Mouse (Mus musculus) cerebellum, adult 11-12 months (tissue): Measurements from ENCODE around the gene Pramel7.
"Not testable (repeated sequence)": the region's sequence is repeated elsewhere in the genome, so short reads cannot be mapped to it uniquely, and the experiment has no call there.

Source experiments
- DNase-seq: peaks from one replicate; pipeline ENCODE4 v3.0.0; 2022

Pramel7 gene

GRCm38 (mm10) chr2:87496993-87497392 lies at the start of gene Pramel7:
Pramel7 (minus strand) TSS chr2:87497093.
- not testable (repeated sequence) for DNase-seq

DNA sequence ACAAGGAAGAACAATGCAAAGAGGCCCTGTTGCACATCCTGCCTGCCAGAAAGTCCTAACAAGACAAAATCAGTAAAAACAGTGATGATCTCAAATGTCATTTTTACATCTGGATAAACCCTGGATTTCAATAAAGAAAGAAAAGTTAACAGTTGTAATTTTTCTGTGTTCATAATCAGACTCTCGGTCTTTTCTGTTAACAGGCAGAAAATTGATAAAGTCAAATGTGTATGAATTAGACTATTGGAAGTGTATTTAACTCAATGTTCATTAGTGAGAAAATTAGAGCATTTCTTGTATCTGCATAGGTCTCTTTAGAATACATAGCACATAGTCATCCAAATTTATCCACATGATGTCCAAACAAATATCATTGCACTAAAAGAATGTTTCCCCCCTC lies 48.5 kb upstream of the Pramel7 start, which contains the start of gene Olfr1128:
Gene Olfr1128, minus strand, starts transcription at position 101 of the 400 bp plus-strand sequence.
- no peak for DNase-seq

- no peak for DNase-seq
Measured at GRCm38 (mm10) chr2:87534826-87535225, 37.9 kb upstream of the Pramel7 start.

DNA sequence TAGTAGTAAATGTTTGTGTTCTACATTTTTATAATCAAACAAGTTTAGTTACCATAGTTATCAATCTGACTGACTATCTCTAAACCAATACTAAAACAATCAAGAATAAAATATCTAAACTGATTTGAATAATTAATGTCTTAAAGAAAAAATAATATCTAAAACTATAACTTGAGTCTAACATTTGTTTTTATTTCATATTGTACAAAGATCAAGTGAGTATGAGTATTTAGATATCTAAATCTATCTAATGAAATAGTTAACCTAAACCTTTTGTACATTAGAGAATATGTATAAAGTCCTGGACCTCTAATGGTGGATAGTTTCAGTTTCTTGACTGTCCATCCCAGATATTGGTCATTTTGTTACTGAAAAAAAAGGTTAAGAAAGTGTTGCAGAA lies 34.6 kb upstream of the Pramel7 start, which contains the start of gene Olfr153:
Gene Olfr153, plus strand, starts transcription at position 301 of the 400 bp plus-strand sequence.
- DNase-seq: no peak

DNA sequence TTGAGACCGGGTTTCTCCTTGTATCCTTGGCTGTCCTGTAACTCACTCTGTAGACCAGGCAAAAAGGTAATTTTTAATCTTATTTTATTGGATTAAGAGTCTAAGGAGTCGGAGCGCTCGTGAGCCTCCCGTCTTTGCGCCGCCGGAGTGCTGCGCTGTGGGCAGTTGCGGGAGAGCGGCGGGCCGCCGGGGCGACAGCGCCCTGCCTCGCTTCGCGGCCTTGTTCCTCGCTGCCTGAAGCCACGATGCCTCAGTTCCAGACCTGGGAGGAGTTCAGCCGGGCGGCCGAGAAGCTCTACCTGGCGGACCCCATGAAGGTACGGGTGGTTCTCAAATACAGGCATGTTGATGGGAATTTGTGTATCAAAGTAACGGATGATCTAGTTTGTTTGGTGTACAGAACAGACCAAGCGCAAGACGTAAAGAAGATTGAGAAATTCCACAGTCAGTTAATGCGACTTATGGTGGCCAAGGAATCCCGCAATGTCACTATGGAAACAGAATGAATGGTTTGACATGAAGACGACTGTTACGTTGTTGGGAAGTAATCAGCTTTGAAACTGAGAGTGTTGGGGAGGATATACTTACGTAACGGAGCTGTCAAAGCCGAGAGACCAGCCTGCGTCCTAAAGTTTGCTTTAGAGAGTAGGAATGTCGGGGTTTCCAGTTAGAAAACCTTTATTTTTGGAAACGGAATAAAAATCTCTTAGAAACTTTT lies 29.2 kb upstream of the Pramel7 start:
- not testable (repeated sequence) for DNase-seq

GRCm38 (mm10) chr2:87520651-87521050 lies 23.8 kb upstream of the Pramel7 start:
- DNase-seq: no peak

GRCm38 (mm10) chr2:87516581-87516980 lies 19.7 kb upstream of the Pramel7 start:
- DNase-seq: no peak

DNA sequence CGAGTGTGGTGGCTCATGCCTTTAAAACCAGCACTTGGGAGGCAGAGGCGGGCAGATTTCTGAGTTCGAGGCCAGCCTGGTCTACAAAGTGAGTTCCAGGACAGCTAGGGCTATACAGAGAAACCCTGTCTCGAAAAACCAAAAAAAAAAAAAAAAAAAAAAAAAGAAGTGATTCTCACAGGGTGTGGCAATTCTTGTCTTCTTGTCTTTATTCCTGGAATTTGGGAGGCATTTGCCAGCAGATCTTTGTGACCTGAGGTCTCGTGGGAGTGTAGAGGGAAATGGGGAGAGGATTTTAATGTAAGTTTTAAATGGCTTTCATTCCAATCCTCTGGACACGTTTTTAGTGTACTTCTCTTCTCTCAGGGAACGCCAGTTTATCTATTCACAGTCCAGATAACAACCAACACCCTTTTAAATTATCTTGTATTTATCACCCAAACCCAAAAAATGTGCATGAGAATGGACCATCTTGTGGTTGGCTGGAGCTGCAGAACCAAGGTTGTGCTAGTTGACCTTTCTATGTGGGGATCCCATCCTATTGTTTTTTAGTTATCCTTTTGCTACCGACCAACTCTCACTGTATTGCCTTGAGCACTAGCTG lies 18.7 kb upstream of the Pramel7 start:
- no peak for DNase-seq

GRCm38 (mm10) chr2:87515046-87515445 lies 18.2 kb upstream of the Pramel7 start:
- no peak for DNase-seq

DNA sequence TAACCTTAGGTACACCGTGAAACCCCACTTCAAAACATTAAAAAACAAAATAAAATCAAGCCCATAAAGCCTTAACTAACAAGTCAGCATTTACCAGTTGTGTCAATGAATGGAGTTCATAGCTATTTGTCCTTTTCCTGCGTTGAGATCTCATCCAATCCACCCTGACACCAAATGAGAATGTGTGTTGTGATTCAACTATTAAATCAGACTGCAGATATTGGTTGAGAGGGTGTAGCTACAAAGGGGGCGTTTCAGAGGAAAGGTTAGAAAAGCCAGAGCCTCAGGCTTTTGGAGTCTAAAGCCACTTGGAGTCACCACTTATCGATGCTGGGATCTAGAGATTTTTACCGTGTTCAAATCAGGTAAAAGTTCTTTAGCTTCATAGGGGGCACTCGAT lies 9.4 kb upstream of the Pramel7 start, which contains the start of gene Pramel6:
Gene Pramel6, plus strand, starts transcription at position 301 of the 400 bp plus-strand sequence.
- no peak for DNase-seq

- DNase-seq: no peak
Measured at GRCm38 (mm10) chr2:87482276-87482675, 14.6 kb downstream of the Pramel7 start.

- no peak for DNase-seq
Measured at GRCm38 (mm10) chr2:87481158-87481557, 15.7 kb downstream of the Pramel7 start.

DNA sequence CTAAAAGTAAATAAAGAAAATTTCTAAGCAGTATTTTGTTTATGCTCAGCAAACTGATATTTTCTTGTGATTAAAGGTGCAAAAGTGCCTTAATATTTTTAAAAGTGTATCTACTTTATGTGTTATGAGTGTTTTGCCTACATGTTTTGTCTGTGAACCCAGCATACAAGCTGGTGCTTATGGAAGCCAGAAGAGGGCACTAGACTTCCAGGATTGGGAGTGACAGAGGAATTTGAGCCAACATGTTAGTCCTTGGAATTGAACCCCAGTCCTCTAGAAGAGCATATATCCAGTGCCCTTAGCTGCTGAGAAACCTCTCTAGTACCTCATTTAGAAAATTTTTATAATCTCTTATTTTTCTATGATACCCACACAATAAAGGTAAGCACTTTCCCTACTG lies 16.7 kb downstream of the Pramel7 start:
- no peak for DNase-seq

DNA sequence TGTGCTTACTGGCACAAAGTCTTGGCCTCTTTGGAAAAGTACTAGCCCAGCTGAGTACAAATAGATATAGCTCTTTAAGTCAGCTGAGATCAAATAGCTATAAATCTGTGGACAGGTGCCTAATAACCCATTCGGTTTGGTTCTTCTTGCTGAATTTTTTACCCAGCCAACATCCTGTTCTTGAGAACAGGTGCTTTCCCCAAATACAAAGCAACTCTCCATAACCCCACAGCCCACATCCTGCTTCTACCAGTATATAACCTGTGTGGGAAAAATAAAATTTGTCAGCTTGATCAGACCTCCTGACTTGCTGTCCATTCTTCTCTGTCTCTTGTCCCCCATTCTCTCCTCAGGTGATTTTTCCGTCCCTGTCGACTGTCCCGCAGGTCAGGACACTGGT lies 35.1 kb downstream of the Pramel7 start:
- DNase-seq: no peak

GRCm38 (mm10) chr2:87453662-87454061 lies 43.2 kb downstream of the Pramel7 start, which contains the start of gene Olfr1126:
Olfr1126 (plus strand) TSS chr2:87453962.
- DNase-seq: no peak
